Mouse (Mus musculus) embryonic facial prominence, embryonic 11.5 days (tissue): Measurements from ENCODE around the gene 1700024P04Rik. TPM values are rescaled to one million over a fixed set of nuclear protein-coding genes. Genes with fewer than 3 reads are reported as not detected.

ENCODE experiments used
- ATAC-seq: fragments of 200-750 bp; cut with Nextera tagmentation; replicated peaks from 2 replicates; pipeline ENCODE4 v1.8.0; 2017; ENCODE audit warnings: low read depth; ENCODE audit not compliant: insufficient number of reproducible peaks, low FRiP score, low TSS enrichment
- DNase-seq: peaks from one replicate; pipeline ENCODE4 v3.0.0-alpha.2; 2015; ENCODE audit warnings: low spot score
- H3K27ac ChIP-seq: fragments of 300-500 bp; sonication (generic); replicated peaks from 2 replicates; pipeline ENCODE4 v1.5.1; 2014; ENCODE audit warnings: mild to moderate bottlenecking, low read depth, low read length, control low read depth
- H3K27me3 ChIP-seq: fragments of 300-500 bp; sonication (generic); 2 replicates; pipeline ENCODE4 v1.6.1; 2014; ENCODE audit warnings: mild to moderate bottlenecking, low read length, moderate library complexity, mixed read lengths; ENCODE audit not compliant: control insufficient read depth, insufficient read depth
- H3K36me3 ChIP-seq: fragments of 300-500 bp; sonication (generic); replicated peaks from 2 replicates; pipeline ENCODE4 v1.6.1; 2014; ENCODE audit warnings: low read depth, mild to moderate bottlenecking, low read length, moderate library complexity, mixed read lengths; ENCODE audit not compliant: control insufficient read depth, insufficient read depth
- H3K4me1 ChIP-seq: fragments of 300-500 bp; sonication (generic); 2 replicates; pipeline ENCODE4 v1.6.1; 2014; ENCODE audit warnings: low read length, mixed read lengths; ENCODE audit not compliant: control insufficient read depth, insufficient read depth
- H3K4me2 ChIP-seq: fragments of 300-500 bp; sonication (generic); 2 replicates; pipeline ENCODE4 v1.6.1; 2014; ENCODE audit warnings: low read depth, mild to moderate bottlenecking, control low read depth, low read length, moderate library complexity
- H3K4me3 ChIP-seq: fragments of 300-500 bp; sonication (generic); 2 replicates; pipeline ENCODE4 v1.5.1; 2014; ENCODE audit warnings: low read depth, low read length, control low read depth
- H3K9ac ChIP-seq: fragments of 300-500 bp; sonication (generic); replicated peaks from 2 replicates; pipeline ENCODE4 v1.6.1; 2014; ENCODE audit warnings: mild to moderate bottlenecking, control low read depth, low read length
- H3K9me3 ChIP-seq: fragments of 300-500 bp; sonication (generic); replicated peaks from 2 replicates; pipeline ENCODE4 v1.6.1; 2016; ENCODE audit warnings: mild to moderate bottlenecking, low read length, inconsistent platforms, mixed read lengths; ENCODE audit not compliant: control insufficient read depth
- WGBS: fragments of 180-500 bp; shearing (Covaris S2); extraction: QIAGEN DNeasy Blood & Tissue Kit; methylation state at CpG from one replicate; pipeline ENCODE4 v1.1.7; 2014; 5-methylcytosine and 5-hydroxymethylcytosine counted together
- polyA plus RNA-seq: library from polyadenylated mRNA; unstranded; fragments of >200 nt; fragmentation: Nextera tagmentation; extraction: Ambion mirVana; gene quantifications from 2 replicates; pipeline ENCODE4 v1.2.1, GENCODE M21; 2014

1700024P04Rik gene
- polyA plus RNA-seq, 1 experiment from 2014 or later, result not detected

DNA sequence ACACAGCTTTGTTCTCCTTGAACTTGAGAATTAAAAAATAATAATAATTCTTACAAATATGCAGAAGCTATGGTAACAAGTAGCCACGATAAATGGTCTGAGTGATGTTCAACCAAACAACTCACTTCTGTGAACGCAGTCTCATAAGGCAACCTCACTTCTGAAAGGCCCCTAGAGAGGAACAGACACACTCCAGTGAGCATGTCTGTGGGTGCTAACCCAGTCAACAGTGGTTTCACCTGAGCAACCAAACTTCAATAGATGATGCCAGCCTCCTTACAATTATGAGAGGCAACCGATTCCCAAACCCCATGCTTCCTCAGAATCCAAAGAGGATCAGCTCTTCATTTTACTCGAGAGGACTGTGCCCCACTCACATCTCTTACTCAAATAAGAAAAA is 39.0 kb downstream of the 1700024P04Rik start:
- no peak for ATAC-seq
- no peak for DNase-seq
- no peaks in the 10 kb centered on the region for H3K36me3 ChIP-seq
- H3K4me1 ChIP-seq, result no peaks in the 10 kb centered on the region
- no peak overlapping the region for H3K27ac ChIP-seq
- H3K27me3 ChIP-seq, result no peaks in the 10 kb centered on the region
- H3K9me3 ChIP-seq, result no peaks in the 10 kb centered on the region
- H3K9ac ChIP-seq, result no peak overlapping the region
- H3K4me2 ChIP-seq, result no peak overlapping the region
- WGBS, result 95% methylated on average over 4 of the region's 4 CpGs
- H3K4me3 ChIP-seq, result no peak overlapping the region

DNA sequence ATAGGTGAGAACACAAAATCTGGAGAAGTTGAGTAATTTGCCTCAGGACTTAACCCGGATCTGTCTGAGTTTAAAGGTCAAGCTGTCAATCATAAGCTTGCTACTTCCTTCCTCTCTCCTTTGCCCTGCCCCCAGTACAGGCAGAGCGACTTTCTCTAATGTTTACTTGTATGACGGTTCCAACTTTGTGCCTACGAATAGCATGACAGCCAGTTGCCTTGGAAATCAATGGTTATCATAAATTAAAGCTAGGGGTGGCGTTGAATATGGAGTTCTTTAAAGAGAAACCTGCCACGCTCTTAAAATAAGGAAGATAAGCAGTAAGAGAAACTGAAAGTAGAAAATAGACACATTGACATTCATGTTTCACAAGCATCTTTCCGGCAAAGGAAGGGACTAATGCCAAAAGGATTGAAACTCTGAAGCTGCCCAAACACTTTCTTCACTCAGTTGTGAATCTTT is 39.7 kb downstream of the 1700024P04Rik start:
- H3K9me3 ChIP-seq, result no peaks in the 10 kb centered on the region
- H3K4me1 ChIP-seq, result no peaks in the 10 kb centered on the region
- H3K9ac ChIP-seq, result no peak overlapping the region
- H3K4me3 ChIP-seq, result no peak overlapping the region
- no peaks in the 10 kb centered on the region for H3K36me3 ChIP-seq
- H3K4me2 ChIP-seq, result no peak overlapping the region
- DNase-seq (no peak), ATAC-seq (no peak)
- H3K27me3 ChIP-seq, result no peaks in the 10 kb centered on the region
- no peak overlapping the region for H3K27ac ChIP-seq
- WGBS, result 71% methylated on average over 7 of the region's 7 CpGs

DNA sequence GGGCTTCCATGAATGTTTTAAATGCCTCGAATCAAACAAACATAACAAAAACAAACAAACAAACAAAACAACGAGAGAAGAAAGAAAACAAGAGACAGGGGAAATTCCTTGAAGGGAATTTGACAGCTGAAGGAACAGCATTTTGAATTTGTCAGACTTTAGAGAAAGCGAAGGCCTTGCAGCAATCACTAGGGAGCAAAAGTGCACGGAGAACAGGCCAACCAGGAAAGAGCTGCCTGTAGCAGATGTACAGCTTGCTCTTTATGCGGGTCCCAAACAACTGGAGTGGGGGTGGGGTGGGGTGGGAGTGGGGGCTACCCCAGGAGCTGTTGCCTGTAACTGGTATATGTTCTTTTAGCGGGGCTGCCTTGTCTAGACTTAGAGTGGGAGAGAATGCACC is 42.0 kb downstream of the 1700024P04Rik start:
- no peak overlapping the region for H3K9ac ChIP-seq
- H3K4me1 ChIP-seq, result no peaks in the 10 kb centered on the region
- H3K27ac ChIP-seq, result no peak overlapping the region
- ATAC-seq (no peak), DNase-seq (no peak)
- H3K9me3 ChIP-seq, result no peaks in the 10 kb centered on the region
- no peak overlapping the region for H3K4me2 ChIP-seq
- WGBS, result 57% methylated on average over 6 of the region's 6 CpGs
- no peaks in the 10 kb centered on the region for H3K27me3 ChIP-seq
- H3K4me3 ChIP-seq, result no peak overlapping the region
- H3K36me3 ChIP-seq, result no peaks in the 10 kb centered on the region

DNA sequence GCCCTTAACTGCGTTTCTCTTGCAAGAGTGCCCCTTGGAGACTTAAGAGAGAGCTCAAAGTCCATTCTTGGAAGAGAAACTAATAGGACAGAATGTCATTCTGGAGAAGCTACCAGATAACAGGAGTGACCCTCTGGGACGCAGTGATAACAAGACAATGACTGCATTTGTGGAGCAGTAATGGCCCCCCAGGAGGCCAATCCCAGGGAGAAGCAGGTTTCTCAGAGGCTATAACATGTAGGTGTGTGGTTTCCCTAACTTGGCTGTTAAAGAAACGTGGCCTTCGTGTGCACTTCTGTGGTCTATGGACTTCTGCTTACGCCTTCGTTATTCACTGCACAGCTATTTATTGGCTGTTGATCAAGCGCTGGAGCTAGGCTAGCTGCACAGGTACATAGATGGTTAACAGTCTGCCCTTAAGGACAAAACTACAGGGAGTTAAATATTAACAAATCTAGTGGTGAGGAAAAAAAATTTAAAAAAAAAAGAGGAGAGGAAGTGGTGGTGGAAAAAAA is 42.5 kb downstream of the 1700024P04Rik start:
- DNase-seq (no peak), ATAC-seq (no peak)
- Histone ChIP-seq H3K36me3 (no peaks in the 10 kb centered on the region), H3K4me2 (no peak overlapping the region), H3K4me3 (no peak overlapping the region), H3K4me1 (no peaks in the 10 kb centered on the region), H3K9me3 (no peaks in the 10 kb centered on the region), H3K9ac (no peak overlapping the region), H3K27ac (no peak overlapping the region), H3K27me3 (no peaks in the 10 kb centered on the region)
- 80% methylated on average over 7 of the region's 7 CpGs for WGBS

DNA sequence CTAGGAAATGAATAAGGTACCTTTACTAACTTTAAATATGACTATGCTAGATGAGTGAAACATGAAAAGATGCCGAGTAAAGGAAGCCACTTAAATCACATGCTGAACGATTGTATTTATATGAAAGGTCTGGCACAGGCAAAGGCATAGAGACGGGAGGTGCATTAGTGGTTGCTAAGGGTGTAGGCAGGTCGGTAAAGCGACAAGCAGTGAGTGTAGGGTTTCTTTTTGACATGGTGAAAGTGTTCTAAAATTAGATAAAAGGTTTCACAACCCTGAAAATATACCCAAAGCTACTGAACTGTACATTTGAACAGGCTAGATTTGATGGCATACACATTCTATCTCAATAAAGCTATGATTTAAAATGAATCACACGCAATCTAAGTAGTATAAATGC is 47.3 kb downstream of the 1700024P04Rik start:
- no peaks in the 10 kb centered on the region for H3K4me1 ChIP-seq
- H3K27me3 ChIP-seq, result no peaks in the 10 kb centered on the region
- no peak overlapping the region for H3K4me3 ChIP-seq
- no peaks in the 10 kb centered on the region for H3K36me3 ChIP-seq
- H3K4me2 ChIP-seq, result no peak overlapping the region
- ATAC-seq (no peak), DNase-seq (no peak)
- no peaks in the 10 kb centered on the region for H3K9me3 ChIP-seq
- H3K9ac ChIP-seq, result no peak overlapping the region
- WGBS, result 76% methylated on average over 6 of the region's 6 CpGs
- no peak overlapping the region for H3K27ac ChIP-seq

Other genes starting within 250 kb of the 1700024P04Rik start
- gene Fcho2, start 169.1 kb downstream of the 1700024P04Rik start, polyA plus RNA-seq, result 28.1 and 28.6 TPM in 2 replicates
- 61.5 and 65.2 TPM in 2 replicates for gene Tnpo1, start 58.2 kb downstream of the 1700024P04Rik start, polyA plus RNA-seq
- 0.76 and 0.81 TPM in 2 replicates for gene Zfp366, start 200.3 kb upstream of the 1700024P04Rik start, polyA plus RNA-seq